Mouse (Mus musculus) liver, postnatal 0 days (tissue): ENCODE measurements around the gene Cstf3.

ENCODE experiments used
- CTCF ChIP-seq: sonication (generic); IDR thresholded peaks from 2 replicates; pipeline ENCODE4 v1.5.1; 2016; ENCODE audit warnings: antibody characterized with exemption, low read depth
- EP300 ChIP-seq: IDR thresholded peaks from 2 replicates; pipeline ENCODE4 v1.6.1; 2016; ENCODE audit warnings: antibody characterized with exemption, low read depth, mild to moderate bottlenecking

DNA sequence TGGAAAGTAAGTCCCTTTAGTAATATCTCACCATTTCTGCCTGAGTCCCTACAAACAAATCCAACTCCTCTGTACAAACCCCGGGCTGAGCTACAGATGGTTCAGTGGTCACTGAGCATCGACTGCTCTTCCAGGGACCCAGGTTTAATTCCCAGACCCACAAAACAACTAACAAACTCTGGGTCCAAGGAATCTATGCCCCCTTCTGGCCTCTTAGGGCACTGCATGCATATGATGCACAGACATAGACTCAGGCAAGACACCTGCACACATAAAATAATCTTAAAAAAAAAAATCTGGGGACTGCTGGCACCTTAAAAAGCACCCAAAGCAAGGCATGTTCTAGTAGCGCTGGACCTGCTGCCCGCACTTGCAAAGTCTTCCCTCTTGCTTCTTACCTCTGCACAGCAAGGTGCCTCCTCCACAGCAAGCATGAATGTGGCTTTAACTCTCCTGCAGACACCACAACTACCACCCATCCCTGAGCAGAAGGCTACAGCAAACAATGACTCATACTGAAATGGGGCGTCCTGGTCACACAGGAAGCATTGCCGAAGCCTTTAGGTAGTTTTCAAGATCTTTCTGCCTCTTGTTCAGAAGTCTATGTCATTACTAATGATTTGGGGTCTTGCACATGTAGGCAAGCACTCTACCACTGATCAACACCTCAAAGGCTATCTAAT lies 78.9 kb downstream of the Cstf3 start:
- TF ChIP-seq CTCF (peak; percentile 55), EP300 (no peak)
